20 mouse cellular contexts compared by ENCODE assay signal in the genomic region with DNA sequence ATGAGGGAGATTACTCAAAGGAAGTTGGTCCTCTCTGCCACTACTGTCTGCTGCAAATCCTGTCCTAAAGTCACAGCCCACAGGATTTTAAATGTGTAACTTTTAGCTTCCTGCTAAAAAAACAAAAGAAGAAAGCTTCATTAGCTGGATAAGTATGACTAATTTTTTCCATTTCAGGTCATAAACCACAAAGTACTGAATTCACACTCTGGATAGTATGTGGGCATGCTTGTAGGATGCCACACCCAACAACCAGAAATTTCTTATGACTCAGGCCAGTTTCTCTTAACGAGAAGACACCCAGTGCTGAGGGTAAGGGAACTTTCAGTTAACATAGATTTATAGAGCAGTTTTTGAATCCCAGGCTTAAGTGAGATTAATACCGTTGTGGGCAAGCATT. TPM values are rescaled to one million over a fixed set of nuclear protein-coding genes. Genes with fewer than 3 reads are reported as not detected.
DNase-seq lines count a peak whose midpoint lies in the region; ATAC-seq and TF ChIP-seq lines count a peak whose summit lies in the region.
"Had no signal": no experiment of that assay in that cellular context is flagged by ENCODE, and none has a peak within 500 bp of the region (broad histone marks: within the 10 kb centered on the region; RNA-seq: fewer than 3 reads in every experiment).

No protein-coding gene starts in this region.

- no peak overlapping the region for H3K9ac ChIP-seq in kidney, embryonic 16.5 days (replicated peaks; ENCODE audit: low read length)
- H3K9ac ChIP-seq: embryonic facial prominence, embryonic 12.5 days; limb, embryonic 12.5 days; liver, embryonic 15.5 days; midbrain, embryonic 12.5 days; stomach, embryonic 15.5 days had no signal

- no peaks in the 10 kb centered on the region for H3K9me3 ChIP-seq in kidney, embryonic 16.5 days (ENCODE audit: low read length)
- H3K9me3 ChIP-seq: embryonic facial prominence, embryonic 12.5 days; G1E; hindbrain, embryonic 10.5 days; limb, embryonic 12.5 days; liver, embryonic 15.5 days; midbrain, embryonic 12.5 days; stomach, embryonic 15.5 days had no signal

- H3K4me1 ChIP-seq in kidney, embryonic 16.5 days (ENCODE audit: insufficient read depth, low read length): no peaks in the 10 kb centered on the region
- H3K4me1 ChIP-seq: embryonic facial prominence, embryonic 12.5 days; hindbrain, embryonic 10.5 days; limb, embryonic 12.5 days; liver, embryonic 15.5 days; midbrain, embryonic 12.5 days; stomach, embryonic 15.5 days had no signal

- 60% methylated on average over 2 of the region's 2 CpGs for WGBS in kidney, embryonic 16.5 days

- H3K4me3 ChIP-seq in kidney, embryonic 16.5 days (ENCODE audit: low read length): no peak overlapping the region
- H3K4me3 ChIP-seq: embryonic facial prominence, embryonic 12.5 days; hindbrain, embryonic 10.5 days; limb, embryonic 12.5 days; liver, embryonic 15.5 days; midbrain, embryonic 12.5 days; stomach, embryonic 15.5 days had no signal

- in situ Hi-C loops in Patski (cut with MboI; ENCODE audit: low pct_unique_long_range_greater_than_20kb): no loop called here

- H3K36me3 ChIP-seq in kidney, embryonic 16.5 days (ENCODE audit: insufficient read depth, low read length): no peaks in the 10 kb centered on the region
- H3K36me3 ChIP-seq: embryonic facial prominence, embryonic 12.5 days; G1E; hindbrain, embryonic 10.5 days; limb, embryonic 12.5 days; liver, embryonic 15.5 days; midbrain, embryonic 12.5 days; stomach, embryonic 15.5 days had no signal

- ATAC-seq in kidney, embryonic 16.5 days (ENCODE audit: low FRiP score, low TSS enrichment): no peak
- peak; percentile 99 for ATAC-seq in Patski

- no peak for DNase-seq in kidney, postnatal 14 days
- DNase-seq in Patski (ENCODE audit: low read depth, low spot score): peak; percentile 74
- peak; percentile 80 for DNase-seq in induced T-regulatory cell, adult 2 months (ENCODE audit: low read depth)
- DNase-seq in skeletal muscle tissue, adult 2 months (ENCODE audit: low read depth, low spot score): peak; percentile 5
- DNase-seq in urinary bladder, adult 2 months (ENCODE audit: low spot score): no peak
- no peak for DNase-seq in thymus, adult 18-20 months
- DNase-seq in adrenal gland, adult 2 months: no peak
- DNase-seq: adrenal gland, postnatal 10 days; B cell, adult 2 months; cerebellum, adult 8-10 months; lung, postnatal 36 days; thymus, postnatal 14 days had no signal

- POLR2A ChIA-PET in Patski (lab: Charles Lee): no interaction called here

- CTCF ChIA-PET in Patski (lab: Charles Lee): no interaction called here

- H3K27ac ChIP-seq in kidney, embryonic 16.5 days (ENCODE audit: low read length): 0 out of 2 replicates have a peak overlapping the region, but pooled peaks have one; percentile 25
- H3K27ac ChIP-seq: embryonic facial prominence, embryonic 12.5 days; hindbrain, embryonic 10.5 days; limb, embryonic 12.5 days; liver, embryonic 15.5 days; midbrain, embryonic 12.5 days; stomach, embryonic 15.5 days had no signal

- H3K4me2 ChIP-seq in kidney, embryonic 16.5 days (replicated peaks; ENCODE audit: low read depth, low read length): no peak overlapping the region
- H3K4me2 ChIP-seq: embryonic facial prominence, embryonic 12.5 days; limb, embryonic 12.5 days; liver, embryonic 15.5 days; midbrain, embryonic 12.5 days; stomach, embryonic 15.5 days had no signal

- no peak for TF ChIP-seq CTCF in Patski (IDR thresholded peaks at IDR 0.05)

- H3K27me3 ChIP-seq in kidney, embryonic 16.5 days (ENCODE audit: insufficient read depth, low read length): peaks cover 10% of the 10 kb centered on the region; the same call in 1 of the 2 replicates
- H3K27me3 ChIP-seq in Patski: no peaks in the 10 kb centered on the region
- H3K27me3 ChIP-seq: liver, embryonic 15.5 days; stomach, embryonic 15.5 days had no signal

RNA-seq across cellular contexts. Expression of a gene that starts 14.5 kb away (rescaled TPM):
- 2.3 and 2.4 TPM in 2 replicates for polyA plus RNA-seq in kidney, embryonic 16.5 days (2015; fragmentation: Nextera tagmentation; extraction: Ambion mirVana)
- polyA plus RNA-seq in Patski (2021): 23.8 TPM
- 9.5 and 10.1 TPM in 2 replicates for polyA plus RNA-seq in urinary bladder, adult 2 months (2012; rRNA removed)
- total RNA-seq in adrenal gland, adult 2 months (2021): 10 to 100 TPM; 22.5 to 49.6 TPM
- polyA plus RNA-seq in adrenal gland, adult 2 months (2012; rRNA removed): 5.0 and 10.2 TPM in 2 replicates
- polyA plus RNA-seq: G1E had no signal

RNA-seq across cellular contexts. Expression of a gene that starts 54.9 kb away (rescaled TPM):
- 49.1 and 59.8 TPM in 2 replicates for polyA plus RNA-seq in kidney, embryonic 16.5 days (2015; fragmentation: Nextera tagmentation; extraction: Ambion mirVana)
- 42.8 TPM for polyA plus RNA-seq in Patski (2021)
- polyA plus RNA-seq in urinary bladder, adult 2 months (2012; rRNA removed): 20.6 and 24.1 TPM in 2 replicates
- 10 to 100 TPM; 21.9 to 23.9 TPM for total RNA-seq in adrenal gland, adult 2 months (2021)
- polyA plus RNA-seq in adrenal gland, adult 2 months (2012; rRNA removed): 4.6 and 5.9 TPM in 2 replicates

Comparison
In these comparisons a context has a peak if more than half of its experiments do, and no peak if none do; other contexts are left out.
1. DNase-seq: peak in Patski (single experiment), induced T-regulatory cell, adult 2 months (single experiment) and skeletal muscle tissue, adult 2 months (single experiment); none in kidney, postnatal 14 days (single experiment), urinary bladder, adult 2 months (single experiment), thymus, adult 18-20 months (0 of 2) and adrenal gland, adult 2 months (single experiment).